Mouse (Mus musculus) embryonic facial prominence, embryonic 11.5 days (tissue): Measurements from ENCODE around the gene Coro2b. TPM values are rescaled to one million over a fixed set of nuclear protein-coding genes. Genes with fewer than 3 reads are reported as not detected.
A peak's percentile ranks its signal among the peaks of the same experiment; 100 is the strongest.

ENCODE experiments used
- ATAC-seq: fragments of 200-750 bp; cut with Nextera tagmentation; replicated peaks from 2 replicates; pipeline ENCODE4 v1.8.0; 2017; ENCODE audit warnings: low read depth; ENCODE audit not compliant: insufficient number of reproducible peaks, low FRiP score, low TSS enrichment
- DNase-seq: peaks from one replicate; pipeline ENCODE4 v3.0.0-alpha.2; 2015; ENCODE audit warnings: low spot score
- H3K27ac ChIP-seq: fragments of 300-500 bp; sonication (generic); replicated peaks from 2 replicates; pipeline ENCODE4 v1.5.1; 2014; ENCODE audit warnings: mild to moderate bottlenecking, low read depth, low read length, control low read depth
- H3K27me3 ChIP-seq: fragments of 300-500 bp; sonication (generic); 2 replicates; pipeline ENCODE4 v1.6.1; 2014; ENCODE audit warnings: mild to moderate bottlenecking, low read length, moderate library complexity, mixed read lengths; ENCODE audit not compliant: control insufficient read depth, insufficient read depth
- H3K36me3 ChIP-seq: fragments of 300-500 bp; sonication (generic); replicated peaks from 2 replicates; pipeline ENCODE4 v1.6.1; 2014; ENCODE audit warnings: low read depth, mild to moderate bottlenecking, low read length, moderate library complexity, mixed read lengths; ENCODE audit not compliant: control insufficient read depth, insufficient read depth
- H3K4me1 ChIP-seq: fragments of 300-500 bp; sonication (generic); 2 replicates; pipeline ENCODE4 v1.6.1; 2014; ENCODE audit warnings: low read length, mixed read lengths; ENCODE audit not compliant: control insufficient read depth, insufficient read depth
- H3K4me2 ChIP-seq: fragments of 300-500 bp; sonication (generic); 2 replicates; pipeline ENCODE4 v1.6.1; 2014; ENCODE audit warnings: low read depth, mild to moderate bottlenecking, control low read depth, low read length, moderate library complexity
- H3K4me3 ChIP-seq: fragments of 300-500 bp; sonication (generic); 2 replicates; pipeline ENCODE4 v1.5.1; 2014; ENCODE audit warnings: low read depth, low read length, control low read depth
- H3K9ac ChIP-seq: fragments of 300-500 bp; sonication (generic); replicated peaks from 2 replicates; pipeline ENCODE4 v1.6.1; 2014; ENCODE audit warnings: mild to moderate bottlenecking, control low read depth, low read length
- H3K9me3 ChIP-seq: fragments of 300-500 bp; sonication (generic); replicated peaks from 2 replicates; pipeline ENCODE4 v1.6.1; 2016; ENCODE audit warnings: mild to moderate bottlenecking, low read length, inconsistent platforms, mixed read lengths; ENCODE audit not compliant: control insufficient read depth
- WGBS: fragments of 180-500 bp; shearing (Covaris S2); extraction: QIAGEN DNeasy Blood & Tissue Kit; methylation state at CpG from one replicate; pipeline ENCODE4 v1.1.7; 2014; 5-methylcytosine and 5-hydroxymethylcytosine counted together
- polyA plus RNA-seq: library from polyadenylated mRNA; unstranded; fragments of >200 nt; fragmentation: Nextera tagmentation; extraction: Ambion mirVana; gene quantifications from 2 replicates; pipeline ENCODE4 v1.2.1, GENCODE M21; 2014

Gene Coro2b
- polyA plus RNA-seq, 1 experiment from 2014 or later, result 6.5 TPM

DNA sequence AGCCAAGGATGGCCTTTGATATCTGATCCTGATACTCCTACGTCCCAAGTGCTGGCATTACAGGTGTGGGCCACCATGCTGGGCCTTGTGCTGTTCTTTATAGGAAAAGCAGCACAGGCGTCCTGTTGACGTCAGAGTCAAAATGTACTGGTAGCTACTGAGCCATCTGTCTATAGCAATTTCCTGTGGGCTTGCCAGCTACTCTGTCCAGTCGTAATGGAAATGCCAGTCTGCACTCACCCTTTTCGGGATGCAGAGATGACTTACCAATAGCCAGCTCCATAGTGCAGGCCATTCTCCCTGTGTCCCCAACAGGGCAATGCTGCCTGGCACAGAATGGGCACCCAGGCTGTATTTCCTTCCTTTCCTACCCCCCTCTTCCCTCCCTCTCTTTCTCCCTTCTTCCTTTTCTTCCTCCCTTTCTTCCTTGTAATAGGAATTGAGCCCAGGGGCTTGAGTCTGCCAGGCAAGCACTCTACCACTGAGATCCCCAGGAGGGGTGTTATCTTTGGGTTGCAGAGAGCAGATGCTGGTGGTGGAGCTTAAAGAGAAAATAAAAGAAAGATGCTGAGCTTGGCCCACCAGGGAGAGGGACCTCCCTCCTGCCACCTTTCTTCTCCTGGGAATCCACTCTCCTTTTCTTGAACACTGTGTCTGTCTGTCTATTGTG lies 98.6 kb downstream of the Coro2b start:
- Histone ChIP-seq H3K27ac (no peak overlapping the region), H3K4me3 (no peak overlapping the region), H3K9me3 (no peaks in the 10 kb centered on the region), H3K36me3 (no peaks in the 10 kb centered on the region), H3K9ac (no peak overlapping the region), H3K4me1 (no peaks in the 10 kb centered on the region), H3K4me2 (no peak overlapping the region), H3K27me3 (no peaks in the 10 kb centered on the region)
- ATAC-seq (no peak), DNase-seq (no peak)
- 71% methylated on average over 5 of the region's 5 CpGs for WGBS

DNA sequence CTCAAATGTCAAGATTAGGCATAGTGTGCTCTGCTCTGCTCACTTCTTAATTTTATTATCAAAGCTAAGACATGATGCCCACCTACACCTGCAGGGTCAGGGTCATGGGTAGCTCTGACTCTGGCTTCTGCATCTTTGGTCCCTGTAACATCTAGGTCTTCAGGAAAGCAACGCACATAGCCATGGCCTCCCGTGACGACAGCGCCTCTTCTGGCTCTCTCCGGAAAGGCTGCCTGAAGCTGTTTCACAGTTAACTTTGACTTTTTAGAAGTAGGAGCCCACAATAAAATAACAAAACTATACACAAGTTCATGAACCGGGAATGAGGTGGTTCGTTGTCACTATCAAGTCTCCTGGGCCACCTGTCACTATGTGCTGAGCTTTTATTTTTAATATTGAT lies 99.4 kb downstream of the Coro2b start:
- H3K27me3 ChIP-seq, result no peaks in the 10 kb centered on the region
- H3K36me3 ChIP-seq, result no peaks in the 10 kb centered on the region
- no peak for DNase-seq
- no peaks in the 10 kb centered on the region for H3K4me1 ChIP-seq
- 89% methylated on average over 7 of the region's 7 CpGs for WGBS
- no peaks in the 10 kb centered on the region for H3K9me3 ChIP-seq
- H3K9ac ChIP-seq, result no peak overlapping the region
- H3K4me3 ChIP-seq, result no peak overlapping the region
- H3K27ac ChIP-seq, result no peak overlapping the region
- H3K4me2 ChIP-seq, result no peak overlapping the region
- no peak for ATAC-seq

DNA sequence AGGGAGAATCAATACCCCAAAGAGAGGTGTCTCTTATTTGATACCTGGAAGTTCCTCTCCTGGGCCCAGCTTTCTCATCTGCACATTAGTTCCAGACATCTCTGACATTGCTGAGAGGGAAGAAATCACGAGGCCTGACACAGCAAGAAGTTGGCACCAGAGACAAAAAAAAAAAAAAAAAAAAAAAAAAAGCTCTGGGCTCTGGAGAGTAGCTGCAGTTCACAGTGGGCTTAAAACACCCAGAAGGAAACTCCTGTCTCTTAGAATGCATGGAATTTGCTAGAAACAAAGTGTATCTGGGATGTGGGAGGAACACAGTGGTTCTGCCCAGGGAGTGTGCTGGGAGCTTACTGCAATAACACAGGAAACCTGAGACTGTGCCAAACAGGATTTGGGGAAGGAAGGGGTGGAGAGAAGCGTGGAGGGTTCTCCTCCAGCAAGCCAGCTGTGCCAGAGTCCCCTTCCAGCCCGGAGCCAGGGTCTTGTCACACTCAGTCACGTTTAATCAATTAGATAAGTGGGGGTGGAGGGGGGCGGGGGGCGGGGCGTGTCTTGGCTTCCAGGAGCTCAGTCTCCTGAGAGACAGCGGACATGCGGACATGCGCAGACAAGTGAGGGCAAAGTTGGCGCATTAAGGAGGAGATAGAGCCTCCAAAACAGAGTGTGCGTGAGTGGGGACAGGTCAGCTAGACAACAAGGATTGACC lies 101.1 kb downstream of the Coro2b start:
- H3K27ac ChIP-seq, result peak overlapping the region; percentile 60
- 0 out of 2 replicates have a peak overlapping the region, but pooled peaks have one; percentile 5 for H3K4me2 ChIP-seq
- no peaks in the 10 kb centered on the region for H3K9me3 ChIP-seq
- no peaks in the 10 kb centered on the region for H3K27me3 ChIP-seq
- no peak overlapping the region for H3K9ac ChIP-seq
- H3K36me3 ChIP-seq, result no peaks in the 10 kb centered on the region
- WGBS, result 4% methylated on average over 12 of the region's 12 CpGs
- no peak overlapping the region for H3K4me3 ChIP-seq
- no peaks in the 10 kb centered on the region for H3K4me1 ChIP-seq
- DNase-seq (peak; percentile 86), ATAC-seq (peak; percentile 88)

DNA sequence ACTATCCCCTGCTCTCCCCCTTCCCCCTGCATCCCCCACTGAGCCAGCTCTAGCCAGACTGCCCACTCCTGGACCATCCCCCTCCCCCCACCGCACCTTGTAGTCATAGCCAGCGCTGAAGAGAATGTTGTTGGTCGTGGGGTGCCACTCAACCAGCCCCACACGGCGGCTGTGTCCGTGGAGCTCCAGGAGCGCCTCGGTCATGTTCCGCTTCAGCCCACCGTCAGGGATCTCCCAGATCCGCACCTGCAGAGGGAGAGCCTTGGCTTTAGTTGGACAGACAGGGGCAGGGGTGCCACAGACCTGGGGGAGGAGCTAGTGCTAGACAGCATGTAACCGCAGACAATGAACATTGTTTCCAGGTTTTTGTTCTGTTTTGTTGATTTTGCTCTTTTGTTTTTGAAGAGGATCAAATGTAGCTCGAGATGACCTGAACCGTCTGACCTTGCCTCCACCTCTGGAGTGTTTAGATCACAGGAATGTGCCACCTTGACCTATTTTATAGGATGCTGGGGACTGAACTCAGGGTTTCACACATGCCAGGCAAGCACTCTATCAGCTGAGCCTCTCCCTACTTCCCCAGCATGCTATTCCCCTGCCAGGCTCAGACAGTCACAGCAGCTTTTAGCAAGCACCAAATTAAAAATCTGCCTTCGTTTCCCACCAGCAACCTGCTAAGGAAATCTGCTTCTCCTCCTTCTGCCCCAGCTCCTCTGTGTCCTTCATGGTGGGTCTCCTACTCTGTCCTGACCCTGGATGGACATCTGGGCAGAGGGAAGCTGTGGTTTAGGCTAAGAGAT lies 104.4 kb downstream of the Coro2b start:
- no peak overlapping the region for H3K4me3 ChIP-seq
- ATAC-seq, result no peak
- H3K4me2 ChIP-seq, result no peak overlapping the region
- no peaks in the 10 kb centered on the region for H3K27me3 ChIP-seq
- no peaks in the 10 kb centered on the region for H3K4me1 ChIP-seq
- no peak overlapping the region for H3K27ac ChIP-seq
- DNase-seq, result no peak
- H3K9ac ChIP-seq, result no peak overlapping the region
- no peaks in the 10 kb centered on the region for H3K36me3 ChIP-seq
- no peaks in the 10 kb centered on the region for H3K9me3 ChIP-seq
- WGBS, result 68% methylated on average over 15 of the region's 15 CpGs

DNA sequence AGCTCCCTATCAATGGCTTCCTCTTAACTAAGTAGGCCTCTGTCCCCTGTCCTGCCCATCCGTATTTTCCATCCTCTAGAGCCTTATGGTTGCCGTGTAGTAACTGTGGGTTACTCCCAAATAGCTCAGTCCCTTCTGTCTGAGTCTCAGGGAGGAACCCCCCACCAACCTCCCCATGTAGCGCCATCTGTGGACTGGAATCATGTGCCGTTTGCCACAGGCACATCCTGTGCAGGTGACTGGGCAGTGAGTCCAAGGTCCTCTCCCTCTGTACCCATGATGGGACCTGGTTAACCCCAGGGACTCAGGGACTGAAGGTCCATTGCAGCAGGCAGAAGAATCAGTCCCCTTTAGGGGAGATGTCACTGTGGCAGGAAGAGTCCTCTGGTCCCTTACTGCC lies 106.1 kb downstream of the Coro2b start:
- Histone ChIP-seq H3K4me3 (no peak overlapping the region), H3K9ac (no peak overlapping the region), H3K27me3 (no peaks in the 10 kb centered on the region), H3K36me3 (no peaks in the 10 kb centered on the region), H3K4me1 (no peaks in the 10 kb centered on the region), H3K9me3 (no peaks in the 10 kb centered on the region), H3K4me2 (no peak overlapping the region), H3K27ac (no peak overlapping the region)
- ATAC-seq, result no peak
- no peak for DNase-seq
- 86% methylated on average over 4 of the region's 4 CpGs for WGBS

DNA sequence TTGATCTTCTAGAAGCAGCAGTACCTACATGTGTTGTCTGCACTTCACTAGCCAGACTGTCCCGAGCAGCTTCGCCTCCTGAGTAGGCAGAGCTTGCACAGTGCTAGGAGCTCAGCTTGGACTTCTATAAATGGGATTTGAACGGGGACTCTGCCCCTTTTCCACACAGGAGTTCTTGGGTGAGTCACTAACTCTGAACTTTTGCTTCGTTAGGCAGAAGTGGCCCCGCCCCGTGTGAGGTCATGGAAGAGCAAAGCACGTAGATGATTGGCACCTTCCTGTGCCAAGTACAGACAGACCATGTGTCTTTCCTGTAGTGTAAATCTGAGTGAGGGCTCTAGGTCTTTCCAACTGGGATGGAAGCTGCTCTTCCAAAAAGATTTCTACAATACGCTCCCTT lies 109.8 kb downstream of the Coro2b start:
- DNase-seq, result no peak
- Histone ChIP-seq H3K9ac (no peak overlapping the region), H3K4me1 (no peaks in the 10 kb centered on the region), H3K4me3 (no peak overlapping the region), H3K27me3 (no peaks in the 10 kb centered on the region), H3K36me3 (no peaks in the 10 kb centered on the region), H3K4me2 (no peak overlapping the region), H3K9me3 (no peaks in the 10 kb centered on the region), H3K27ac (no peak overlapping the region)
- ATAC-seq, result no peak
- whole genome bisulfite sequencing, result 85% methylated on average over 8 of the region's 8 CpGs

DNA sequence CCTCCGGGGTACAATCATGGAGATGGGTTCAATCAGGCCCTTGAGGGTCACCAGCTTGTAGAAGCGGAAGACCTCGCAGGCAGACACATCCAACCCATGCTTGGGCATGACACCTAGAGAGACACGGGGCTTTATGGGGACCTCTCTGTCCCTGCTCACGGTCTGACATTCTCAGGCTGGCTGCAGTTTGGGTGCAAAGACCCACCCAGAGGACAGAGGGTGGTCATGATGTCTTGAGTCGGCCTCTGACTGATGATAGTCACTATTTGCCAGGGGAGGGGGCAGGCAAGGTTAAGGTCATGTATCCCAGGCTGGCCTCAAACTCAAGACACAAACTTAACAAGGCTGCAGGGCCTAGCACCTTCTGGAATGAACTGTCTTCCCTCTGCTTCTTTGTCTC lies 110.3 kb downstream of the Coro2b start:
- WGBS, result 91% methylated on average over 6 of the region's 6 CpGs
- ATAC-seq (no peak), DNase-seq (no peak)
- H3K36me3 ChIP-seq, result no peaks in the 10 kb centered on the region
- no peak overlapping the region for H3K4me2 ChIP-seq
- no peaks in the 10 kb centered on the region for H3K9me3 ChIP-seq
- H3K9ac ChIP-seq, result no peak overlapping the region
- no peak overlapping the region for H3K4me3 ChIP-seq
- H3K4me1 ChIP-seq, result no peaks in the 10 kb centered on the region
- H3K27ac ChIP-seq, result no peak overlapping the region
- H3K27me3 ChIP-seq, result no peaks in the 10 kb centered on the region

DNA sequence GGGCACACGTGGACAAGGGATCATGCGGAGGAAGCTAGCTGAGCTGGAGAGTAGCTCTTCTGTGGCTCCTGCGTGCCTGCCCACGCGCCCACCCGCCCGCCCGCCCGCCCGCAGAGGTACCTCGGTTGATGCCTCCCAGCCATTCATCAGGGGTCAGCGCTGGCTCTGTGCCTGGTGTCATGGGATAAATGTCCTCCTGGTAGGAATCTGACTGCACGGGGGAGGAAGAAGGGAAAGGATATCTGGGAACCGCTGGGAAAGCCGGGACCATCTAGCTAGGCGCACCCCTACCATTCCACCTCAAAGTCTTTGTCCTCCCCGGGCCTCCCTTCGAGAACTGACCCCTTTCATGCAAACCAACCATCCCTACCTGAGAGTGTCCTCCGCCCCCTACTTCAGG lies 110.8 kb downstream of the Coro2b start:
- ATAC-seq, result no peak
- H3K27me3 ChIP-seq, result no peaks in the 10 kb centered on the region
- H3K9me3 ChIP-seq, result no peaks in the 10 kb centered on the region
- WGBS, result 92% methylated on average over 19 of the region's 19 CpGs
- H3K4me1 ChIP-seq, result no peaks in the 10 kb centered on the region
- no peak overlapping the region for H3K4me3 ChIP-seq
- H3K36me3 ChIP-seq, result no peaks in the 10 kb centered on the region
- H3K9ac ChIP-seq, result no peak overlapping the region
- H3K27ac ChIP-seq, result no peak overlapping the region
- no peak for DNase-seq
- H3K4me2 ChIP-seq, result no peak overlapping the region
